Mouse (Mus musculus) cerebellum, adult 18-20 months (tissue): ENCODE data around the gene Irf2bp1.

Experiments
- DNase-seq, 2 experiments: peaks; one replicate each; pipeline ENCODE4 v3.0.0; 2021

The Irf2bp1 gene

DNA sequence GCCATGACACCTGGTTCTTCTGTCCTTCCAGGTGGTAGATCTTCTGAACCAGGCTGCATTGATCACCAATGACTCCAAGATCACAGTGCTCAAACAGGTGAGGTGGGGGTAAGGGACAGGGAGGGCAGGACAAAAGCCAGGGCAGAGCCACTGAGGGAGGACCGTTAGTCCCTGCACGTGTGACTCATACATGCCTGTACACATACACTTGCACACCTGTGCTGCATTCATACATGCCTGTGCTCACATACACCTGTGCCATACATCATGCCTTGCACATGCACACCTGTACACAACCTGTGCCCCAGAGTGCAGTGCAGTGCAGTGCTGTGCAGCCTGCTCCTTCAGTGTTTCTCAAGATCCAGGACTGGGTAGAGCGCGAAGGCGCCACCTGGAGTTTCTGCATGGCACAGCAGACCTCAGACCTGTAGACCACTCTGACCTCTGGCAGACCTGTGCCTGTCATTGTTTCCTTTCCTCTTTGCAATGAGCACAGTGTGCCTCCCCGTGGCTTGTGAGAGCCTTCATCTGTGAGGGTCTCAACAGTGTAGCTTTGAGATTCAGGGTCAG lies 25.3 kb downstream of the Irf2bp1 start:
- DNase-seq = peak; percentile 44 to 65

DNA sequence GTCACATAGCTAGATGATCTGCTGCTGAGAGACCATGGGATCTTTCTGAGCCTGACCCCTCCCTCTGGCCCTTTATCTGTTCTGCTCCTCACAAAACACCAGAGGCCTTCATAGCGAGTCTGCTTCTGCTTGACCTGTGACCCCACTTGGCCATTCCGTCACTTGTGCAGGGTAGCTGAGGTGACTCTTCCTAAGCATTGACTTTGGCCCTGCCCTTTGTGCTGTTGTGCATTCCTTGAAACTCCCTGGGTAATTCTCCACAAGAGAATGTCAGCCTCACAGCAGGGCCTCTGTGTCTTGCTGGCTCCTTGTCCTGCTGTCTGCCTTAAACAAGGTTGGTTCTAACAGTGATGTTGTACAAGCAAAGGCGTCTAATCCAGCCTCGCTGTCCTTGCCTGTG lies 27.8 kb downstream of the Irf2bp1 start:
- no peak for DNase-seq

DNA sequence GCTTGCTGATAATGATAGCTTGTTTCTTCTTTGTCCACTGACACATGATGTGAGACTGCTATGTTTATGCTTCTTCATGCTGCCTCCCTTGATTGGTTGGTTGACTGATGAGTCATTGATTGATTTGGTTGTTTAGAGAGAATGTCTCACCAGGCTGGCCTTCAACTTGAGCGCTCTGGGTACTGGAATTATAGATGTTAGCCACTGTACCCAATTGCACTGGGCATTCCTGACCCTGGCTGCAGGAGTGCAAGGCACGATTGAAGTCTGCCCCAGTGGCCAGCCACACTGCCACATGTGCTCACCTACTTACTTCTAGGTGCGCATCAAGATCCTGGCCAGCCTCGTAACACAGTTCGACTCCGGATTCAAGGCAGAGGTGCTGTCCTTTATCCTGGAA lies 40.8 kb downstream of the Irf2bp1 start:
- DNase-seq = no peak

- DNase-seq = peak; percentile 73 to 83
Observed at GRCm38 (mm10) chr7:19046286-19047069, 42.6 kb downstream of the Irf2bp1 start.

GRCm38 (mm10) chr7:19048006-19048527 lies 44.2 kb downstream of the Irf2bp1 start:
- no peak for DNase-seq

DNA sequence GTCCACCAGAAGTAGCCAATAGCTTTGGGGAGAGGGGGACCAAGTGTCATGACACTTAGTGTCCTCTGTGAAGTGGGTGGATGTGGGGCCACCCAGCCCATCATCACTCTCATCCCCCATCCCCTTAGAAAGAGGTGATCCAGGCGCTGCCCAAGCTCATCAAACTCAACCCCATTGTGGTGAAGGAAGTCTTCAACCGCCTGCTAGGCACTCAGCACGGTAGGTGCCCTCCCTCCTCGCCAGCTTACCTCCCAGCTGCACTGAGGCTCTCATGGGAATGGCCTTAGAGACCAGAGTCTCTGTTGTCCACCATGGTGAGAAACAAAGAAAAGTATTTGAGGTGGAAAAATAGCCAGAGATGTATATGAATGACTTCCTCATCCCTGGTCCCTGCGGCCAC lies 45.4 kb downstream of the Irf2bp1 start:
- no peak for DNase-seq

- DNase-seq = no peak
Observed at GRCm38 (mm10) chr7:19050172-19050571, 46.3 kb downstream of the Irf2bp1 start.

DNA sequence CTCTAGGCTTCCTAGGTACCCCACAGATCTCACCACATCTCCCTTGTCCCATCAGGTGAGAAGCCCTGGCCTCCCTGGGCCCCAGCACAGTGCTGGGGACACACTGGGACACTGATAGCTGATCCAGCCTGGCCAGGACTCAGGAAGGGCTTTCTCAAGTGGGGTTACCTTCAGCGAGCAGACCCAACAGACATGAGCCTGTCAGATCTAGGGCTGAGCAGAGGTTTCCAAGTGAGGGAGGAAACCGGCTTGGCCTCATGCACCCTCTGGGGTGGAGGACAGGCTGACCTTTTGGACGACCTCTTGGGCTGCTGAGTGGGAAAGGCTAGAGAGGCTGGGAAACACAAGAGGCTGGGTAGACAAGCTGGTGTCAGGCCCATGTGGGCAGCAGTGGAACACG lies 47.3 kb downstream of the Irf2bp1 start:
- DNase-seq = no peak

DNA sequence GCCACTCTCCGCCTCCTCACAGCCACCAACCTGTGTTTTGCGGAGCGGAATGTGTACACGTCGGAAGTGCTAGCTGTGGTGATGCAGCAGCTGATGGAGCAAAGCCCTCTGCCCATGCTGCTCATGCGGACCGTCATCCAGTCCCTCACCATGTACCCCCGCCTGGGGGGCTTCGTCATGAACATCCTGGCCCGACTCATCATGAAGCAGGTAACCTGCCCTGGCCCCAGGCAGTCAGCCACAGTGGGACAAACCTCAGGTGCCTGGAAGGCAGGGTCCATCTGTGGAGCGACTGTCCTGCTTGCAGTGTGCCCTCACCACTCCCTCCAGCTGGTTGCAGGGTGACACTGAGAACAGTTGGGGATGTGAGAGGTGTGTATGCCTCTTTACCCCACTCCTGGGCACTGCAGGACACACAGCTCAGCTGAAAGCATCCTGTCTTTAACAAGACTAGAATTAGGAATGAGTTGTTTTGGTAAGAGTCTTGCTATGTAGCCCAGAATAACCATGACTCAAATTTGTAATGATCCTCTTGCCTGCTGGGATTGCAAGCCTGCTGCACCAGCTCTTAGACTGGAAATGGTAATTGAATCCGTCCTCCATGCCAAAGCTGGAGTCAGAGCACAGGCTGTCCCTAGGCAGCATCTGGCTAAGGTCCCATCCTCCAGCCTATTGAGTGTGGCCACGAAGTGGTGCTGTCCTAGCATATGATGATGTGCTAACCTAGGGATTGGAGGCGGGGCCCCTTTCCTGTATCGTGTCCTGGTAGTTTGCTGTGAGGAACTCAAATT lies 48.7 kb downstream of the Irf2bp1 start:
- no peak for DNase-seq

- no peak for DNase-seq
Observed at GRCm38 (mm10) chr7:19053136-19053532, 49.3 kb downstream of the Irf2bp1 start.

DNA sequence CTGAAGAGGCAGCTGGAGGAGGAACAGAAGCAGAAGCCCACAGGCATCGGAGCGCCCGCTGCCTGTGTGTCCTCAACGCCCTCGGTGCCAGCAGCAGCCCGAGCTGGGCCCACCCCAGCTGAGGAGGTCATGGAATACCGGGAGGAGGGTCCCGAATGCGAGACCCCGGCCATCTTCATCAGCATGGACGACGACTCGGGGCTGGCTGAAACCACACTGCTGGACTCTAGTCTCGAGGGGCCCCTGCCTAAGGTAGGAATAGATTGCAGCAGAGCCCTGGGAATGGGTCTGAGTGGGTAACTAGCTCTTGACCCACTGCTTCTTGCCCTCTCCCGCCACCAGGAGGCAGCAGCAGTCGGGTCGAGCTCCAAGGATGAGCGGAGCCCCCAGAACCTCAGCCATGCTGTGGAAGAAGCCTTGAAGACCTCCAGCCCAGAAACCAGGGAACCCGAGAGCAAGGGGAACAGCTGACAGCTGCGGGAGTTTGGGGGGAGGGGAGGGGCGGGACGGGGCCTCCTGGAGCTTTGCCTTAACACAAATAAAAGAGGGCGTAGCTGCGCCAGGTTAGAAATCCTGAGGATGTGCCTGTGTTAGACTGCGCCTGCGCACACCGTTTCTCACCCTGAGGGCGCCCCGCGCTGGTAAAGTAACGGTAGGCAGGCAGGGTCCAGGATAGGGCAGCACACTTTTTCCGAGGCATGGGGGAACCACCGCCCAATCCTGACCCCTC lies 50.4 kb downstream of the Irf2bp1 start, which contains the start of gene Rsph6a:
Gene Rsph6a (plus strand): TSS at position 644 of the 730 bp plus-strand sequence.
- peak; percentile 43 to 55 for DNase-seq

DNA sequence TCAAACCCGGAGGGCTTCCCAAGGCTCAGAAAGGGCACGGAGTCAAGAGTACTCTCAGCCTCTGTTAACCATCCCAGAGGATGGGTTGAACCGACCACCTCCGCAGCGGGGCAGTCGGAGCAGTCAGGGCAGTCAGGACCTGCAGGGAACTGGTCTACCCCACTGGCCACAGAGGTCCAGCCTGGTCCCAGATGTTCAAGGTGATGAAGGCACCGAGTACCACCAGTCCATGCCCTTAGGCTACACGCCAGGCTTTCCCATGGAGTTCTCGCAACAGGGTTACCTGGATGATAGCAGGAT lies 50.9 kb downstream of the Irf2bp1 start:
- no peak for DNase-seq

DNA sequence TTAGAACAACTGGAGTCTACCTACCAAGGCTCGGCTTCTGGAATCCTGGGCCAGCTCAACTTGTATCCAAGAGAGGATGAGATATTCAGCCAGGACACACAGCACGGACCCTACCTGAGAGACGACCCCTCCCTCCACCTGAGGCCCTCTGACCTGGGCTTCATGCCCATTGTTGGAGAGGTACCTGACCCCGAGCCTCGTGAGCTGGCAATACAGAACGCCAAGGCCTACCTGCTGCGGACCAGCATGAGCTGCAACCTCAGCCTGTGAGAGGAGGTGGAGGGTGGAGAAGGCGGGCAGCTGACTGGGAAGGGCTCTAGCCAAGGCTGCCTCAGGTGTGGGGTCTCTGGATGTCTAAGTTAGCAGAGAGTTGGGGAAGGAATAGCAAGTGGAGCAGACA lies 51.3 kb downstream of the Irf2bp1 start:
- DNase-seq = no peak
